Mouse (Mus musculus) intestine, embryonic 15.5 days (tissue): Measurements from ENCODE around the gene Cab39. TPM values are rescaled to one million over a fixed set of nuclear protein-coding genes. Genes with fewer than 3 reads are reported as not detected.

Experiments
- ATAC-seq: fragments of 200-750 bp; cut with Nextera tagmentation; 2 replicates; pipeline ENCODE4 v1.8.0; 2017; ENCODE audit warnings: moderate TSS enrichment, moderate library complexity
- H3K27ac ChIP-seq: fragments of 300-500 bp; sonication (generic); 2 replicates; pipeline ENCODE4 v1.5.1; 2015; ENCODE audit warnings: mild to moderate bottlenecking, inconsistent platforms
- H3K27me3 ChIP-seq: fragments of 300-500 bp; sonication (generic); replicated peaks from 2 replicates; pipeline ENCODE4 v1.6.1; 2015; ENCODE audit warnings: inconsistent platforms
- H3K36me3 ChIP-seq: fragments of 300-500 bp; sonication (generic); 2 replicates; pipeline ENCODE4 v1.6.1; 2015; ENCODE audit warnings: inconsistent platforms
- H3K4me1 ChIP-seq: fragments of 300-500 bp; sonication (generic); replicated peaks from 2 replicates; pipeline ENCODE4 v1.6.1; 2015; ENCODE audit warnings: inconsistent platforms
- H3K4me2 ChIP-seq: fragments of 300-500 bp; sonication (generic); replicated peaks from 2 replicates; pipeline ENCODE4 v1.6.1; 2015; ENCODE audit warnings: mild to moderate bottlenecking, inconsistent platforms
- H3K4me3 ChIP-seq: fragments of 300-500 bp; sonication (generic); replicated peaks from 2 replicates; pipeline ENCODE4 v1.5.1; 2015; ENCODE audit warnings: inconsistent platforms
- H3K9ac ChIP-seq: fragments of 300-500 bp; sonication (generic); 2 replicates; pipeline ENCODE4 v1.6.1; 2015; ENCODE audit warnings: inconsistent platforms
- H3K9me3 ChIP-seq: fragments of 300-500 bp; sonication (generic); 2 replicates; pipeline ENCODE4 v1.6.1; 2016; ENCODE audit warnings: inconsistent platforms
- WGBS: fragments of 180-500 bp; shearing (Covaris S2); methylation state at CpG from one replicate; pipeline ENCODE4 v1.1.7; 2015; 5-methylcytosine and 5-hydroxymethylcytosine counted together
- polyA plus RNA-seq: library from polyadenylated mRNA; unstranded; fragments of >200 nt; fragmentation: Nextera tagmentation; extraction: Ambion mirVana; gene quantifications from 2 replicates; pipeline ENCODE4 v1.2.1, GENCODE M21; 2015

Gene Cab39
- 29.2 and 29.3 TPM in 2 replicates for polyA plus RNA-seq

DNA sequence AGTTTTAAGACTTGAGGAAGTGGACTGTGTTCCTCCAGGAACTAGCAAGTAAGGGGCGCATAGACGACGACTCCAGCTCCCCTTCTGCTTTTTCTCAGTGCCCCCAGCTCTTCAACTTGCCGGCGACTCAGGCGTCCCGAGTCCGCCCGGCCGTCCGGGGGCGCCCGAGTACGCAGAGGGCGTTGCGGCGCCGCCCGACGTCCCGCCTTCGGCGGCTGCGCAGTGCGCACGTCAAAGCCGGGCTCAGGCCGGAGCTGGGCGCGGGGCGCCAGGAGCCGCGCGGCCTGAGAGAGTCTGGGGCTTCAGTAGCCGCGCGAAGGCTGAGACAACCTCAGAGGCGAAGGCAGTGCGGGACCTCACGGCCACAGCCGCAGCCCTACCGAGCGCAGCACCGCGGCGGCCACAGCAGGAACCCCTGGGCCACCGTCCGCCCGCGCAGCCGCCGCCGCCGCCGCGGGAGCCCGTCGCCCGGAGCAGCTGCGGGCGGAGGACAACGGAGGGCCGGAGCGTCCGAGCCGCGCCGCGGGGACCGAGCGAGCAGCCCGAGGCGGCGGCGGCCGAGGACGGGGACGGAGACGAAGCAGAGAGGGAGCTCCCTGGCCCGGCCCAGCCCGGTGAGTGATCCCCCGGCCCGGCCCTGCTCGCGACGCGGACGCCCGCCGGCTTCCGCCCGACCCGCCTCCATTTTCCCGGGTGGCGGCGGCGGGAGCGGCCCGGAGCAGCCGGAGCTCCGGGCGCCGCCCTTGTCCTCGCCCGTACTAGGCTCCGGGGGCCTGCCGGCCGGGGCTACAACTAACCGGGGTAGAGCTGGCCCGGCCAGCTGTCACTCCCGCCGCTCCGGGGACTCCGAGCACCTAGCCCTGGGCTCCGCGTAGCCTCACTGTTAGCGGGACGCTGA, at the start of gene Cab39:
Gene Cab39 (plus strand): TSS at position 234 of the 898 bp plus-strand sequence.
- no peaks in the 10 kb centered on the region for H3K27me3 ChIP-seq
- H3K4me1 ChIP-seq: peaks cover 7% of the 10 kb centered on the region; the same call in 1 of the 2 replicates
- H3K9me3 ChIP-seq: no peaks in the 10 kb centered on the region
- H3K27ac ChIP-seq: peak within 1 kb of the TSS; percentile 95
- no peaks in the 10 kb centered on the region for H3K36me3 ChIP-seq
- peak; percentile 87 for ATAC-seq
- H3K9ac ChIP-seq: peak within 1 kb of the TSS; percentile 97
- WGBS: under 1% methylated on average over 110 of the region's 118 CpGs
- H3K4me2 ChIP-seq: peak within 1 kb of the TSS; percentile 72
- H3K4me3 ChIP-seq: peak within 1 kb of the TSS; percentile 97

DNA sequence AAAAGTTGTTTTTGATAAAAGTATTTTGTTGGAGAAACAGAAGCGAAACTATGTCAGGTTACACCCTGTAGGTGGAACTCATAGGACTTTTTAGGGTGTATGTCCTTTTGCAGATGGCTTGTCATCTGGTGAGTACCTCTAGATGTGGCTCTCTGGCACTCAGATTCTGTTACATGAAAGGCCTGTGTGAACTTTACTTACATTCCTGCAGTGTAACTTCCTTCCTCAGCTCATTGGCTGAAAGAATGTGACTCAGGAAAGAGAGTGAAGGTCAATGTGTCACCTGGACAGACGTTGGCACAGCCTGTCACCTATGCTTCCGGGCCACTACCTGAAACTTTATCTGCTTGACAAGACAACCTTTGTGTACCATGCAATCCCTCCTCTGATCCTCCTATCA, 48.7 kb upstream of the Cab39 start:
- no peaks in the 10 kb centered on the region for H3K36me3 ChIP-seq
- no peaks in the 10 kb centered on the region for H3K9me3 ChIP-seq
- H3K4me1 ChIP-seq: no peaks in the 10 kb centered on the region
- H3K4me2 ChIP-seq: no peak overlapping the region
- no peak overlapping the region for H3K27ac ChIP-seq
- ATAC-seq: no peak
- WGBS: 83% methylated on average over 3 of the region's 3 CpGs
- no peaks in the 10 kb centered on the region for H3K27me3 ChIP-seq
- no peak overlapping the region for H3K4me3 ChIP-seq
- no peak overlapping the region for H3K9ac ChIP-seq

DNA sequence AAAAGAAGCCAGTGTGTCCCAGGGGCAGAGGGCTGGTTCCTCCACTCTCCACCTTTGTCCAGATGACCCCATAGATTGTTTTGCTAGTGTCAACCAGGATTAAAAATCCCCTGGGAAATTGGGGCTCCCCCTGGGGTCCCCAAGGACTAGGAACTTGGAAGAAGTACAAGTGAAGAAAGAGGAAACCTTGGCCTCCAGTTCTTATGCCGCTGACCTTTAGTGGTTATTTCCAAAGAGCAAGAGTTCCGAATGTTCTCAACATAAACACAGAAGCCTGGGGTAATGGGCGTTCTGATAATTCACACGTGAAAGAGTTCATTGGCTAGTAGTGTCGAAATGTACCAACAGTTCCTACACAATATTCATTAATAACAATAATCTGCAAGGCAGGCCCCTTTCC, 46.7 kb upstream of the Cab39 start:
- H3K27ac ChIP-seq: no peak overlapping the region
- H3K36me3 ChIP-seq: no peaks in the 10 kb centered on the region
- no peak overlapping the region for H3K9ac ChIP-seq
- no peaks in the 10 kb centered on the region for H3K27me3 ChIP-seq
- no peaks in the 10 kb centered on the region for H3K9me3 ChIP-seq
- no peaks in the 10 kb centered on the region for H3K4me1 ChIP-seq
- no peak overlapping the region for H3K4me2 ChIP-seq
- no peak for ATAC-seq
- WGBS: 78% methylated on average over 5 of the region's 5 CpGs
- H3K4me3 ChIP-seq: no peak overlapping the region

GRCm38 (mm10) chr1:85749829-85750228, 43.4 kb upstream of the Cab39 start:
- 85% methylated on average over 2 of the region's 2 CpGs for WGBS
- Histone ChIP-seq H3K27me3 (no peaks in the 10 kb centered on the region), H3K9me3 (no peaks in the 10 kb centered on the region)

DNA sequence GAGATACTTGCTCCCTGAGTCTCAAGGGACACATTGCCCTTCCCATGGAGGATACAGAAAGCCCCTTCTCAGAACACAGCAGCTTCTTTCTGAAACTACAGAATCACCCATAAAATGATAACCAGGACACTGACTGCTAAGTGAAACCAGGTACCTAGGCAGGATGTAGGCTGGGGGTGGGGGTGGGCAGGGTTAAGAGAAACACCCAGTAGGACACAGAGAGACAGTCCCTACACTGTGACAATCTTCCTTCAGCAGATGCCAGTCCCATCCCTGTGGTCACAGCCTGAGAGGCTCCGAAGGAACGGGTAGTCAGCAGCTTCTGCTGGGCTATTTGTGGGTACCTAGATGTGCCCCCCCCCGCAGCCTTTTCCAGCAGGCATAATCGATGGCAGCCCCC, 42.6 kb upstream of the Cab39 start:
- Histone ChIP-seq H3K9ac (no peak overlapping the region), H3K36me3 (no peaks in the 10 kb centered on the region), H3K4me3 (no peak overlapping the region), H3K27me3 (no peaks in the 10 kb centered on the region), H3K27ac (no peak overlapping the region), H3K9me3 (no peaks in the 10 kb centered on the region), H3K4me1 (no peaks in the 10 kb centered on the region), H3K4me2 (no peak overlapping the region)
- 82% methylated on average over 4 of the region's 4 CpGs for WGBS
- ATAC-seq: no peak

More at GRCm38 (mm10) chr1:85749829-85750228, 43.4 kb upstream of the Cab39 start:
- no peak for ATAC-seq
- no peak overlapping the region for H3K4me2 ChIP-seq
- no peak overlapping the region for H3K9ac ChIP-seq
- H3K27ac ChIP-seq: no peak overlapping the region
- H3K36me3 ChIP-seq: no peaks in the 10 kb centered on the region
- no peak overlapping the region for H3K4me3 ChIP-seq
- no peaks in the 10 kb centered on the region for H3K4me1 ChIP-seq

DNA sequence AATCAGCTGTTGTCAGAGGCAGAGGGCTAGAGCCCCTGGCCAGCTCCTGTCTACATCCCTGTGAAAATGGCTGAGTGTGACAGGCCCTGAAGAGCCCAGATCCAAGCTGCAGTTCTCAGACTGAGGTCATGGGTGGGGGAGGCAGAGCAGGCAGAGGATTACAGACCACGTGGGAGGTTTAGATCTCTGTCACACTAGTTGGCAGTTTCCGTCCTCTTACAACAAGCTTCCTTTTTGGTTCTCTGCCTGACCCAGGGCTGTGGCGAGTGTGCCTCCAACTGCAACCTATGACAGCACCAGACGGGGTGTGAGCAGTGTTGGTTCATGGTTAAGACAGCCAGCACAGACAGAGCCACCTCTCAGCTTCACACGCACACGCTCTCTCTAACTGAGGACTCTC, 41.7 kb upstream of the Cab39 start:
- H3K4me2 ChIP-seq: no peak overlapping the region
- no peaks in the 10 kb centered on the region for H3K4me1 ChIP-seq
- no peaks in the 10 kb centered on the region for H3K36me3 ChIP-seq
- no peak for ATAC-seq
- H3K9me3 ChIP-seq: no peaks in the 10 kb centered on the region
- H3K27ac ChIP-seq: no peak overlapping the region
- WGBS: 56% methylated on average over 6 of the region's 6 CpGs
- no peak overlapping the region for H3K4me3 ChIP-seq
- no peak overlapping the region for H3K9ac ChIP-seq
- H3K27me3 ChIP-seq: no peaks in the 10 kb centered on the region

- Histone ChIP-seq H3K4me2 (no peak overlapping the region), H3K27ac (no peak overlapping the region), H3K4me1 (no peaks in the 10 kb centered on the region), H3K4me3 (no peak overlapping the region), H3K9me3 (no peaks in the 10 kb centered on the region), H3K9ac (no peak overlapping the region), H3K36me3 (no peaks in the 10 kb centered on the region), H3K27me3 (no peaks in the 10 kb centered on the region)
- 79% methylated on average over 11 of the region's 11 CpGs for WGBS
- ATAC-seq: no peak
Observed at GRCm38 (mm10) chr1:85751932-85752680, 41.1 kb upstream of the Cab39 start.

DNA sequence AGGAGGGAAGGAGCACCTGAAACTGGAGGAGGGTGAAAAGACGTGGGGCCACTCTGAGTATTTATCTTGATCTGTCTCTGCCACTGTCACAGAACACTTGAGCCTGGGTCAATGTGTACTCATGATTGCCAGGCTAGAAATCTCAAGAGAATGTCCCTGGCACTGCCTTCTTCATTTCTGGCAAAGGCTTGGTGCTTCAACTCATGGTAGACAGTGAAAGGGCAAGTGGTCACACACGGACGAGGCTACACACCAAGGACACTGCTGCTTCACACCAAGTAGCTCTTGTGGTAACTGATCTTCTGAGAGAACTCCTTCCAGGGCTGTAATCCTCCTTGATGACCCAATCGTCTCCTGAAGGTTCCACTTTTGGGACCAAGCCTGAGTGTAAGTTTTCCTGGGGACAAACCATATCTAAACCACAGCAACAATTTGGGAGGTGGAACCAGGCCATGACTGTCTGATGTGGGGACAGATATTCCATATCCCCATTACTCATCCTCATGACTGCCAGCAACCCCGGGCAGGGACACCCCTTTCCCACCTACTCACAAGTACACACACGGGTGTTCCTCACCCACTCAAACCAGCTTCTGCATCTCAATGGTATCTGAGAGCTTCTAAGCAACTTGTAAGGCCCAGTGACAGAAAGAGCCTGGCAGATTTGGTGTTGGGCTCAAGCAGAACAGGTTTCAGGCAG, 35.6 kb upstream of the Cab39 start:
- Histone ChIP-seq H3K9me3 (no peaks in the 10 kb centered on the region), H3K36me3 (no peaks in the 10 kb centered on the region), H3K4me2 (no peak overlapping the region), H3K9ac (no peak overlapping the region), H3K4me1 (no peaks in the 10 kb centered on the region), H3K4me3 (no peak overlapping the region), H3K27ac (no peak overlapping the region), H3K27me3 (no peaks in the 10 kb centered on the region)
- no peak for ATAC-seq
- WGBS: 75% methylated on average over 6 of the region's 6 CpGs

DNA sequence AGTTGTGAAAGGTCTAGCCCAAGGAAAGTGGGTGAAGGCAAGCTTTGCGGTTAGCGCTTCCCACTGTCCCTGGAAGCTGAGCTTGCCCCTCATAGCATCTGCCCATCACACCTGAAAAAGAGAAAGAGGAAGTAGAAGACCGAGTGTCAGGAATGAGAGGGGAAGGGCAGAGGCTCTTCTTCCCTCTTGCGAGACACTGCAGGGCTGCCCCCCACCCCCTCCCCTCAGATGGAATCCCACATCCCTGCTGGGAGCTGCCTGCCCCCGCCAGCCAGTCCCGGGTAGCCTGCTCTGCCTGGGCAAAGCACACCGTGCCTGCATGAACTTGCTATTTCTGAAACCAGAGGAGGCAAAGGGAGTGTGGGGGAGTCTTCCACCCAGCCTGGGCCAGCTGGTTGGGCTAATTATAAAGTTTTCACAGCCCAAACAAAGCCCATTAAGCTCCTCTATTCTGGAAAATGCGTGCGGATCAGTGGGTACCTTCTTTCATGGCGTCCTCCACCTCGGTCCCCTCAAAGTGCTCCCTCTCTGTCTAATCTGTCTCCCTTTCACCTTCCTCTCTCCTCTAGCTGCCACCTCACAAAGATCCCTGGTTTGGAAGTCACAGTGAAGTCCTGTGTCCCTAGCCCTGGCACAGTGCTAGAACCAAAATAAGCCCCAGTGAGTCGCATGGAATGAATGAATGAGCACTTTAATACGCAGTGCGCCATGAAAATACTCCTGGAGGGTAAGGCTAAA, 34.8 kb upstream of the Cab39 start:
- H3K4me3 ChIP-seq: no peak overlapping the region
- H3K9me3 ChIP-seq: no peaks in the 10 kb centered on the region
- H3K4me2 ChIP-seq: no peak overlapping the region
- no peak overlapping the region for H3K9ac ChIP-seq
- no peak for ATAC-seq
- no peaks in the 10 kb centered on the region for H3K4me1 ChIP-seq
- H3K36me3 ChIP-seq: no peaks in the 10 kb centered on the region
- H3K27ac ChIP-seq: no peak overlapping the region
- H3K27me3 ChIP-seq: no peaks in the 10 kb centered on the region
- WGBS: 26% methylated on average over 14 of the region's 14 CpGs

- ATAC-seq: no peak
Observed at GRCm38 (mm10) chr1:85758969-85759293, 34.3 kb upstream of the Cab39 start.

DNA sequence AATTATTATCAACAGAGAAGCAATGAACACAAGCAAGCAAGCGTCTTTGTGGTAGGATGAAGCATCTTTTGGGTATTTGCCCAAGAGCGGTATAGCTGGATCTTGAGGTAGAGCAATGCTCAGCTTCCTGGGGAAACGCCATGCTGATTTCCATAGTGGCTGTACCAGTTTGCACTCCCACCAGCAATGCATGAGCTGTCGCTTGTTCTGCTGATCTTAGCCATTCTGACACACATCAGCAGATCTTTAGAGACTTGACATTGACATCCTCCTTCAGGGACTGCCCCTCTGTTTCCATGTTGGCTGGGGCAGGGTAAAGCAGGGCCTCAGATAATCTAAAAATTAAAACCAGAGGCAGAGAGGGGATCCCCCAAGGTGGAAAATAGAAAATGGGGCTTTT, 31.6 kb upstream of the Cab39 start:
- Histone ChIP-seq H3K27me3 (no peaks in the 10 kb centered on the region), H3K36me3 (no peaks in the 10 kb centered on the region), H3K4me3 (no peak overlapping the region), H3K4me2 (no peak overlapping the region), H3K27ac (no peak overlapping the region), H3K4me1 (no peaks in the 10 kb centered on the region), H3K9ac (no peak overlapping the region), H3K9me3 (no peaks in the 10 kb centered on the region)
- 90% methylated on average over 4 of the region's 4 CpGs for WGBS
- ATAC-seq: no peak

More at GRCm38 (mm10) chr1:85758969-85759293, 34.3 kb upstream of the Cab39 start:
- Histone ChIP-seq H3K4me2 (no peak overlapping the region), H3K36me3 (no peaks in the 10 kb centered on the region), H3K4me3 (no peak overlapping the region), H3K9me3 (no peaks in the 10 kb centered on the region), H3K27me3 (no peaks in the 10 kb centered on the region), H3K27ac (no peak overlapping the region), H3K9ac (no peak overlapping the region), H3K4me1 (no peaks in the 10 kb centered on the region)
- 7% methylated on average over 1 of the region's 1 CpGs for WGBS

GRCm38 (mm10) chr1:85763386-85763785, 29.9 kb upstream of the Cab39 start:
- Histone ChIP-seq H3K9me3 (no peaks in the 10 kb centered on the region), H3K27ac (no peak overlapping the region), H3K4me2 (no peak overlapping the region), H3K9ac (no peak overlapping the region), H3K36me3 (no peaks in the 10 kb centered on the region), H3K4me3 (no peak overlapping the region), H3K4me1 (no peaks in the 10 kb centered on the region), H3K27me3 (no peaks in the 10 kb centered on the region)
- ATAC-seq: no peak
- 84% methylated on average over 6 of the region's 6 CpGs for WGBS
